Mouse (Mus musculus) c-Kit-positive CD71-positive TER-119-positive erythroid progenitor cells, embryonic 14.5 days (primary cell): ENCODE data around the gene Cox19.

Experiments used
- DNase-seq: peaks from one replicate; pipeline ENCODE4 v3.0.0-alpha.2; 2013; ENCODE audit warnings: low spot score

Gene Cox19

GRCm38 (mm10) chr5:139351134-139351533 lies at the start of gene Cox19:
TSS of gene Cox19 (minus strand) at chr5:139351418.
- DNase-seq, result no peak

- no peak for DNase-seq
Observed at GRCm38 (mm10) chr5:139399991-139400390, 48.8 kb upstream of the Cox19 start.

GRCm38 (mm10) chr5:139398786-139399185 lies 47.6 kb upstream of the Cox19 start:
- DNase-seq, result no peak

GRCm38 (mm10) chr5:139397959-139398753 lies 46.9 kb upstream of the Cox19 start:
- DNase-seq, result peak; percentile 90

- DNase-seq, result no peak
Observed at GRCm38 (mm10) chr5:139397359-139397916, 46.2 kb upstream of the Cox19 start.

GRCm38 (mm10) chr5:139395528-139395927 lies 44.3 kb upstream of the Cox19 start:
- DNase-seq, result no peak

GRCm38 (mm10) chr5:139394399-139394798 lies 43.2 kb upstream of the Cox19 start:
- peak; percentile 74 for DNase-seq

GRCm38 (mm10) chr5:139393197-139393588 lies 42.0 kb upstream of the Cox19 start:
- DNase-seq, result no peak

GRCm38 (mm10) chr5:139392219-139393196 lies 41.3 kb upstream of the Cox19 start:
- no peak for DNase-seq

GRCm38 (mm10) chr5:139391309-139391990 lies 40.2 kb upstream of the Cox19 start:
- DNase-seq, result no peak

GRCm38 (mm10) chr5:139390324-139391119 lies 39.3 kb upstream of the Cox19 start:
- DNase-seq, result peak; percentile 58

- DNase-seq, result peak; percentile 87
Observed at GRCm38 (mm10) chr5:139389676-139390061, 38.5 kb upstream of the Cox19 start.

GRCm38 (mm10) chr5:139388694-139389675 lies 37.8 kb upstream of the Cox19 start:
- peak; percentile 76 for DNase-seq

GRCm38 (mm10) chr5:139388195-139388570 lies 37.0 kb upstream of the Cox19 start:
- DNase-seq, result no peak

GRCm38 (mm10) chr5:139387329-139388194 lies 36.3 kb upstream of the Cox19 start:
- DNase-seq, result no peak

GRCm38 (mm10) chr5:139386047-139386446 lies 34.8 kb upstream of the Cox19 start:
- DNase-seq, result no peak

- no peak for DNase-seq
Observed at GRCm38 (mm10) chr5:139384531-139384930, 33.3 kb upstream of the Cox19 start.

GRCm38 (mm10) chr5:139383234-139383633 lies 32.0 kb upstream of the Cox19 start:
- DNase-seq, result no peak

GRCm38 (mm10) chr5:139382760-139383159 lies 31.5 kb upstream of the Cox19 start:
- peak; percentile 86 for DNase-seq
